Mouse (Mus musculus): ENCODE results near the gene Ano8.

DNA sequence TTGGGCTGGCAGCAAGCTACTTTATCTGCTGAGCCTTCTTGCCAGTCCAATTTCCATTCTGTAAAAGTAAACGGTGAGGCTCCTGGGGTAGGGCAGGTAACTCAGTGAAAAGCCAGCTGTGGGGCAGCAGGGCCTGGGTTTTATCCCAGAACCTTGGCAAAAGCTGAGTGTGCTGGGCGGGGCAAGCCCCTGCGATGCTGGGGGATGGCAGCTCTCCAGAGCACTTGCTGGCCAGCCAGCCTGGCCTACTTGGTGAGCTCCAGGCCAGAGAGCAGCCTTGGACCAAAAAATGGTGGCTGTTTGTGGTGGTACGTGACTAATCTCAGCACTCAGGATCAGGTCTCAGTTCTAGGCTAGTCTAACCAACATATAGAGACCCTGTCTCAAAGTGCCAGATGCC is 20.2 kb upstream of the Ano8 start:
- TF ChIP-seq POLR2A (IDR thresholded peaks at IDR 0.05; ENCODE audit: borderline replicate concordance, extremely low read depth, insufficient read depth, insufficient read length, poor library complexity, severe bottlenecking) (no peak), CTCF (IDR thresholded peaks at IDR 0.05; ENCODE audit: borderline replicate concordance, extremely low read depth, insufficient read depth, insufficient read length) (no peak)

All from brain, embryonic 14.5 days (tissue).